Mouse (Mus musculus) ovary, adult 18-20 months (tissue): ENCODE measurements at regions not wholly inside any gene's neighbourhood (a gene's known extent, or its start where the extent isn't known, plus 50 kb on each side); places are given as distances from the start of the nearest gene placed in this dataset.

ENCODE experiments used
- DNase-seq: peaks from one replicate; pipeline ENCODE4 v3.0.0; 2022; ENCODE audit warnings: low spot score, mixed read lengths

- DNase-seq = no peak
Measured at GRCm38 (mm10) chr16:86524135-86524534, 622.5 kb upstream of the Adamts5 start.

DNA sequence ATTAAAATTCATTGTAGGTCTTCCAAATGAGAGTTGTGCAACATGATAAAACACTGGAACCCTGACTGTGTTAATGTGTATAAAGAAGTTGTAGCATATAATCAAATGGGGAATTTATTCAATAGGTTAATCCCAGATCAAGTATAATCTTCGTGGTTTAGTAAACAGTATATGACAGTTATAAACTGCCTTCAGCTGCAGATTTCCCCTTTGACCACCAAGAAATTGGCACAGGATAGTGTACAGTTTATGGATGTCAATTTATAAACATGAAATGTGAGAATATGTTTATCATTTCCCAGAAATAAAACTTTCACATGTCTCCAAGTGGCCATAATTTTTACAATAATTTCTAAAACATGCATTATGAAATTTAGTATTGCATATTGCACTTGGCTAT lies 615.3 kb upstream of the Adamts5 start:
- no peak for DNase-seq

- DNase-seq = no peak
Measured at GRCm38 (mm10) chr16:86516144-86516543, 614.5 kb upstream of the Adamts5 start.

- DNase-seq = no peak
Measured at GRCm38 (mm10) chr16:86501074-86501952, 599.7 kb upstream of the Adamts5 start.

DNA sequence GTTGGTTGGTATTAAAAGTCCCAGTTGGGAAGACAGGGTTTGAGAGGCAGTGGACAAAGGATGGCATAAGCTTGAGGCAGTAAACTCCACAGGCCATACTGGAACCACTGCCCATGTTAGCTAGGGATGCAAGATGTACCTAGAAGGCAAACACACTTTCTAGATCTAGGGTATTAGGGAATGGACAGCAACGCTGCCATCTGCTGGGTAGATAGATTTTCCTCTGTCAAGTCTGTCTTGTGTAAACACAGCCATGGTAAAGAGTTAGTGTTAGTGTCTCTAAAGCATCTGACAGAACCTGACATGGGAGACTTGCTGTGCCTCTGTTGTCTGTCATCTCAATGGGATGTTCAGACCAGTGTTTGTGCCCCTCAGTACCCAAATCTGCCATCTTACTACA lies 573.5 kb upstream of the Adamts5 start:
- no peak for DNase-seq

DNA sequence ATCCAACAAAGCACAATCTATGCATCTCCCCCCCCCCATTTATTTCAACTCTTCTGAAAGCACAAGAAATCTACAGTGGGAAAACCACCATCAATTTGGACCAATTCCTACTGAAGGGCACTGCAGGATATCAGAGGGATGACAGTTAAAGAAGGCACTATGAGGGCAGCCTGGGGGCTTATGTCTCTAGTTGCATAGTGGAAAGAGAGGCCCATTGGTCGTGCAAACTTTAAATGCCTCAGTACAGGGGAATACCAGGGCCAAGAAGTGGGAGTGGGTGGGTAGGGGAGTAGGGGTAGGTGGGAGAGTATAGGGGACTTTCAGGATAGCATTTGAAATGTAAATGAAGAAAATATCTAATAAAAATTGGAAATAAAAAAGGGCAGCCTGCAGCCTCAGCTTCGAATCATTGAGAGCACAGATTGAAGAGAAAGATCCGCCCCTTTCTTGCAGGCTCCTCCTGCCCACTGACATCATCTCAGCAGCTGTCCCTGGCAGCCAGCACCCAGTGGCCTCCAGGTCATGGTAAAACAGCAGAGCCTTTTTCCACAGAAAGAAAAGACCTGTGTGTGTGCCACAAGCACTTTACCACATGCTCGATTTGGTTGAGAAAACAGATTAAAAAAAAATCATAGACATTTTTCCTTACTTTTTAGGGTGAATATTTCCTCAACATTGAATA lies 571.6 kb upstream of the Adamts5 start:
- no peak for DNase-seq

DNA sequence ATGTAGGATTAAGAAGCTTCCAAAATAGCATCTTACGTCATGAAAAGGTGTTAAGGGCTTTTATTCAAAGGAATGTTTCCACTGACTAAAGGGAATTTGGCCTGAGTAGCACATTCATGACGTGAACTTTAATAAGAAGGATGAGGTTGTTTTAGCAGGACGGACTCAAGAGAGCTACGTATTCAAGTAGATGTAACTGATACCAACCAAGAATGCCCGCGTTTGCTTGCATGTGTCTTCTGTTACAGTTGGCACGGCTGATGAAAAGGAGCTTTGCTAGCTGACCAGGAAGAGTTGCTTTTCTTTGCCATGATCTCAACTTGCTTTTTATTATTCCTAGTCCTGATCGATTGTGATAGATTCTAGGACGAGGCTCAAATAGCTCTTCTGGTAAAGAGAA lies 559.4 kb upstream of the Adamts5 start:
- no peak for DNase-seq

- DNase-seq = no peak
Measured at GRCm38 (mm10) chr16:86456649-86457048, 555.0 kb upstream of the Adamts5 start.

DNA sequence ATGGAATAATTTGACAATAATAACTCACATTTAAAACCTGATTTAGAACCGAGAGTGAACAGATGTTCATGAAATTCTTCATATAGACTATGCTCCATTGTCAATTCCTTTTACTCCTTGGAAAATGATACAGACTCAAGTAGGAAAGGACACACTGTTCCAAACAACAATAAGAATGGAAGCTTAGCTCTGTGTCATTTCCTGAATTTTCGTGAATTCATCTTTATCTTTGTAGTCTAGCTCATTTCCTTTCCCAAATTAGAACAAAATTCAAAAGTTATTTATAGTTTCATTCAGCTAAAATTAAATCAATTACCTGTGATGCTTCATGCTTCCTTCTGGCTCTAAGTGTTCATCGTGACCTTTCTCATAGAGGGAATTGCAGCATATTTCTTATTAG lies 553.2 kb upstream of the Adamts5 start:
- no peak for DNase-seq

GRCm38 (mm10) chr16:86454031-86454430 lies 552.4 kb upstream of the Adamts5 start:
- no peak for DNase-seq

- no peak for DNase-seq
Measured at GRCm38 (mm10) chr16:86448478-86449160, 547.0 kb upstream of the Adamts5 start.

- DNase-seq = peak; percentile 3
Measured at GRCm38 (mm10) chr16:86419458-86419857, 517.8 kb upstream of the Adamts5 start.

- DNase-seq = no peak
Measured at GRCm38 (mm10) chr16:86404309-86404708, 502.7 kb upstream of the Adamts5 start.

DNA sequence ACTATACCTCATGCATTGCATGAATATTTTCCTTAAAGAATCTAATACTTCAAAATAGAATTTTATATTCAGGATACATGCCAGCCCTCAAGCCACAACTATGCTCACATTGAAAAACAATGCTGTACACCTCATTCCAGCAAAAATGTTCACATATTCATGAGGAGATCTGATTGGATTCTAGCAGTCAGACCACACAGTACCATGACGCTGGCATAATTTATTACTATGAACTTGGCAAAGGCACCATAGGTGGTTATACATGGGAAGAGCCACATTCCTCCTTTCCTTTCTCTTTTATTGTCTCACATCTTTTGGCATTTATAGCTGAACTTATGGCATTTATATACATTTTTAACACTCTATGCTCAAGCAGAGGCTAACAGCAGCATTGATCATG lies 499.8 kb upstream of the Adamts5 start:
- no peak for DNase-seq

DNA sequence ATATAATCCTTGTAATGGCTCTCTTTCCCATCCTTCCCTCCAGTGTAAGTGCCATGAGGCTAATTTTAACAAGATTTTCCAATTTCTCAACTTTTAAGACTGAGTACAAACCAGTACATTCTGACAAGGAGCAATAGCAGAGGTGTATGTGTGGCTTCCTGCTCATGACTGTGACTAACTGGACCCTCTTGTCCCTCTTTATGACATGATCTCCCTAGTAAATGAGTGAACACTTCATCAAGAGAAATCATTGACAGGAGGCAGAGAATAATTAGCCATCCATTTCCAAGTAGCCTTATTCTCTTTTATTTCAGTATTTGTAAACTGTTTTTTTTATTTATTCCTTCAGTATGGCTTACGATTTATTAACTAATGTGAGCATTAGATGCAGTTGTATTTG lies 497.7 kb upstream of the Adamts5 start:
- no peak for DNase-seq

DNA sequence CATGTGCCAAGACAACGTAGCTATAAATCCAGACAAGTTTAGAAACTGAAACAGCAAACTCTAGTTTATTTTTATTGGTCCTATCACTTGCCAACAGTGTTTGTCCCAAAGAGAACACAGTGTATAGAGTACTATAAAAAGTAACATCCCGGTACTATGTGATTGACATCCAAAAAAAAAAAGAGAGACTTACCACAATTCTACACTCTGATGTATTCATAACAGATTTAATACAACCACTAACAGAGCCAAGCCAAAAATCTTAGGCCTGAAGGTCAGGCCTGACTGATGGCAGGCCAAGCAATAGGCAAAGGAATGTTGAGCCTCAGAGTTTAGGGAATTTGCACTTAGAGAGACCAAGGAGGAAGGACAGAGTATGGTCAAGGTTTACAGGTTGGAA lies 495.9 kb upstream of the Adamts5 start:
- DNase-seq = no peak

DNA sequence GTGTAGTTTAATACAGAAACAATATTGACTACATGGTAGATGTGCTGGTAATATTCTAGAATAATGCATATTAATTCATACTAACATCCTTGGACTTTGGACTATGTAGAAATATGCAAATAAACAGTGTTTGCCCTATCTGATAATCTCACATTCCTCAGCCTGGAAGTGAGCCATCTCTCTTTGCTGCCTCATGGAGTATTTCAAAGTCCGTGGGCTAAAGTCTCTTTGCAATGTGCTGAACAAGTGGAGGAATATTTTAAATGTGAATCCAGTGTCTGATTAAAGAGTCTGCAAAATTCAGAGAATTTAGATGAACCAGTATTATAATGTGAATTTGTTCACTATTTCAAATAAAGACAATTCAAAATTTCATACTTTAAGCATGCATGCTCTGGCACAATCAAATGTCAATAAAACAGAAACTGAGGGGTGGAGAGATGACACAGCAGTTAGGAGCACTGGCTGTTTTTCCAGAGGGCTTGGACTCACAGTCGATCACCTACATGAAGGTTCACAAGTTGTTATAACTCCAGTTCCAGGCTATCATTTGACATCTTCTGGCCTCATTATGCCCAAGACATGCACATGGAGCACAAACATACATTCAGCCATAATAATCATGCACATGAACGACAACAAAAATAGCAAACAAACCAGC lies 487.6 kb upstream of the Adamts5 start:
- no peak for DNase-seq

GRCm38 (mm10) chr16:86388128-86388527 lies 486.5 kb upstream of the Adamts5 start:
- no peak for DNase-seq

DNA sequence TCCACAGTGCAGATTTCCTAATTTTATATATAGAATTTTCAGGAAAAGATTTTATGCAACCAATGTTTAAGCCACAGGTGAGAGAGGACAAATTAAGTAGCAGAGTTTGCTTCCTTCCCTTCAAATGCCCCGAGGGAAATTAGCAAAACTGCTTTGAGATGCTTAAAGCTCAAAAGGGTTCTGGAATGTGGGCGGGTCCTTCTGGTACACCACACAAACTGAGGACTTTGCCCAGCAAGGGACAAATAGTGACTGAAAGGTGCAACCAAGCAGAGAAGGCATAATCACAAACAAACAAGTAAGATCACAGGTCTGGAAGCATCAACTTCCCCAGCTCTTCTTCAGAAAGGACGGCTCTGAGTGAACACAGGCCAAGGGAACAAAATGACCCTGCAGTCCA lies 476.4 kb upstream of the Adamts5 start:
- no peak for DNase-seq

DNA sequence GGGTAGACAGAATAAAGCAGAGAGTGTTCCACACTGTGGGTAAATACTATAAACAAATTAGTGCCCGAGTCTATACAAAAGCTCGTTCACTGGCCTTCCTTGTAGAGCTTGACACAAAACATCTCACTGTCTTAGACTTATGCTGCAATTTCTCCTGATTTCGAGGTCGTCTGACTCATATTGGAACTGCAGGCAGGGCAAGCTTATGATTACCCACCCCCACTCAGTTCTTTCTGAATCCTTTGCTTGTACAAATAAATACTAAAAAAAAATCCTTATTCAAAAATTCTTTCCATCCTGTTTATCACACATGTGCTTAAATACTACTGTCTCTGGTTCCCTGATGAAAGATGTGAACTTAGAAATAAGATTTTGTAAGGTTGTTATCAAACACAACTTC lies 470.0 kb upstream of the Adamts5 start:
- DNase-seq = no peak

GRCm38 (mm10) chr16:86368449-86368848 lies 466.8 kb upstream of the Adamts5 start:
- DNase-seq = no peak

DNA sequence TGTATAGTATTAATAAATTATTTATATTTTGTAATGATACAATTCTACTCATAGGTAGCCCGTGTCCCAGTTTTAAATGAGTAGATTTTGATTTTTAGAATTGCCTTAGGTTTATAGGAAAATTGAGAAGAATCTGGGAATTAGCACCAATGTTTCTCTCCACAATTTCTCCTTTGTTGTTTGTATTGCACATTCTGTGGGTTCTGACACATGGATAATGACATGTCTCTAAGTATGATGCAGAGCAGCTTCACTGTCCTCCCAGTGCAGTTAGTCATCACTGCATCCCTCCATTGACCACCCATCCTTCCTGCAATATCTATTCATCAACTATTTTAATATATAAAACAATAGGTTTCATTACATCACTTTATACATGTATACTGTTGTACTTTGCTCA lies 464.6 kb upstream of the Adamts5 start:
- no peak for DNase-seq
